Mouse (Mus musculus) adrenal gland, postnatal 10 days (tissue): ENCODE data around the gene Lrrc25. TPM values are rescaled to one million over a fixed set of nuclear protein-coding genes. Genes with fewer than 3 reads are reported as not detected.
A peak's percentile ranks its signal among the peaks of the same experiment; 100 is the strongest.
"Not testable (repeated sequence)": the region's sequence is repeated elsewhere in the genome, so short reads cannot be mapped to it uniquely, and the experiment has no call there.

ENCODE experiments used
- DNase-seq: peaks from one replicate; pipeline ENCODE4 v3.0.0; 2021; ENCODE audit warnings: mixed read lengths
- long read RNA-seq, 2 experiments: library from polyadenylated mRNA; stranded (forward); transcript quantifications; one replicate each; pipeline ENCODE4 v2.0.0; 2021
- total RNA-seq, 2 experiments: library from RNA; stranded (reverse); gene quantifications; 2 replicates each; pipeline ENCODE4 v1.2.3; 2021

Lrrc25 gene
- total RNA-seq = 1 to 10 TPM; 3.3 to 3.6 TPM
- long read RNA-seq, experiment 1, partial matches to known transcripts = 1 of 1 reads
- long read RNA-seq, experiment 1, other reads (novel, unspliced or antisense) = 0 of 1 reads
- long read RNA-seq, experiment 2, partial matches to known transcripts = 0 of 2 reads
- long read RNA-seq, experiment 2, other reads (novel, unspliced or antisense) = 0 of 2 reads

DNA sequence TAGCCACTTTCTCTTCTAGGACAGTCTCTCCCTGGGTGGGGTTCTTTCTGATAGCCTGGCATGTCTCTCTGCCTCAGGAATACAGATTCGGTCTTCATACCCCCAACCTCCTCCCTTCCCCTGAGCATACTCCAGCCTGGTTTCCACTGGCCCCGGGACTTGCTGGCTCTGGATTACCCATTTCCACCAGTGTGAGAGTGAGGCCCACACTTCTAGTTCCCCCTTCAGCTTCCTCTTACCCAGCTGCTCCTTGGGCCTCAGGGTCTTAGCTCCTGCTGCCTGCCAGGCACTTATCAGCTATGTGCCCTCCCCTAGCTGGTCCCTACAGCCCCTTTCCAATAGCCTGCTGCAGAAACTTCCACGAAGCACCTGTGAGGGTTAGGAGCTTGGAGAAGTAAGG lies at the start of gene Lrrc25:
Lrrc25 (plus strand) TSS at position 262 of the 400 bp plus-strand sequence.
- DNase-seq = no peak

DNA sequence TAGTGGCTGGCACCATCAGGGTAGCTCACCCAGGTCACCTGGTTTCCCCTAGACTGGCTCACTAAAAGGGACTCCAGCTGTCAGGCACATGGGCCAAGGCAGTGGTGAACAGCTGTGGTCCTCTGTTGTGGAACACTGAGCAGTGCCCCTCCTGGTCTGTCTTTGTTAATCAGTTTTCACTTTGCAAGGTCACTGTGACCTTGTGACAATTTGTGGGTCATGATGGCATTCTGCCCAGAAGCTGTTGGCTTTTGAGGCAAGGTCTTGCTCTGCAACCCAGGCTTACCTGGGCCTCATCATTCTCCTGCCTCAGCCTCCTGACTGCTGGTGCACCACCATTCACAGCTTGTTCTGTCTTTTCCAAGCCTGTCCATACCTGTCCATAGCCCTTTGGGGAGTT lies 45.6 kb upstream of the Lrrc25 start:
- no peak for DNase-seq

- DNase-seq = no peak
Observed at GRCm38 (mm10) chr8:70570990-70571389, 45.0 kb upstream of the Lrrc25 start.

GRCm38 (mm10) chr8:70574302-70574701 lies 41.7 kb upstream of the Lrrc25 start:
- DNase-seq = no peak

DNA sequence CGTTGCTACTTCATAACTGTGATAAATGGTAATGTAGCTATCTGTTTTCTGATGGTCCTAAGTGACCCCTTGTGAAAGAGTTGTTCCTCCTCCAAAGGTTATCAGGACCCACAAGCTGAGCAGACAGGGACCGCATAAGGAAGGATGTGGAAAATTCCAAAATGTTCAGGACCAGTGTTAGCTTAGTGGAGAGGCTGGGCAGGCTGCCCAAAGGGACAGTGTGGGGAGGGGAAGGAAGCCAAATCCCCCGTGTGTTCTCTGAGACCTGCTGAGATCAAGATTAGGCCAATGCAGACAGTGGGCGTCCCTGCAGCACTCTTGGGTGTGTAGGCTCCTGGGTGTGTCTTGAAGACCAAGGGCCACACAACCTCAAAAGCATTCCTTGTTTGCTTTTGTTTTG lies 41.0 kb upstream of the Lrrc25 start:
- peak; percentile 70 for DNase-seq

GRCm38 (mm10) chr8:70577207-70577606 lies 38.7 kb upstream of the Lrrc25 start:
- DNase-seq = no peak

DNA sequence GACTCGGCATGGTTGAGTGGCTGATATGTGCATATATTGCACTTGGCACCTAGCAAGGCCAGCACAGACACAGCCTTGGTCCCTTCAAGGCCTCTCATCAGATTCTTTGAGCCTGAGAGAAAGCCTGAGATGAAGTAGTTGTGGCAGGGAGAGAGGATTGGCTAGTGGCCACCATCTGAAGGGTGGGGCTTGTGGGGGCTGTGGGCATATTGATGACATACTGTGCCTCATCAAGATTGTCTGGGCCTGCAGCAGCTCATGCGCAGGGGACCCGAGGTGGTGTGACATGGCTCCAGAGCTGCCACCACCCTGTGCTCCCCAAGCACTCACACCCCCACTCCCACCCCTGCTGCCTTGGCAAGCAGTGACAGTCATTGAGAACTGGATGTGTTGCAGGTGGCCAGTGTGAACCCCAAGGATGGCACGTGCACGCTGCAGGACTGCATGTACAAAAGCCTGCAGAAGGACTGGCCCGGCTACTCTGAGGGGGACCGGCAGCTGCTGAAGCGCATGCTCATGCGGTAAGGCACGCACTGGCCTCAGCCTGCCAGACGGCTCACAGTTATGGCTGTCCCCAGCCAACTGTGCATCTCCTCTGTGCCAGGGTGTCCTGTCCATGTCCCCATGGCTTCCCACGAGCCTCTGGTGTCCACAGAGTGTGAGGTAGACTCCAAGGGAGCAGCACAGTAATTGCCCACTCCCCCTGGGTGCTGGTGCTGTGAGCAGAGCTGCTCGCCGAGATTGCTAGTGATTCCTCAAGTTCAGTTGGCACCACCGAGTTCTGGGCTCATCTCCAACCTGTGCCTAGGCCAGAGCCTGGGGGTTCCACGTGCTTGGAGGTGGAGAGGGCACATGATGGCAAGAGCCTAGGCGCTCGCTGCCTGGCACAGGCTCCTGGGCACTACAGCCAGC lies 32.2 kb upstream of the Lrrc25 start:
- DNase-seq = peak; percentile 79

- DNase-seq = no peak
Observed at GRCm38 (mm10) chr8:70584606-70585257, 31.2 kb upstream of the Lrrc25 start.

- DNase-seq = peak; percentile 78
Observed at GRCm38 (mm10) chr8:70585258-70585652, 30.7 kb upstream of the Lrrc25 start.

DNA sequence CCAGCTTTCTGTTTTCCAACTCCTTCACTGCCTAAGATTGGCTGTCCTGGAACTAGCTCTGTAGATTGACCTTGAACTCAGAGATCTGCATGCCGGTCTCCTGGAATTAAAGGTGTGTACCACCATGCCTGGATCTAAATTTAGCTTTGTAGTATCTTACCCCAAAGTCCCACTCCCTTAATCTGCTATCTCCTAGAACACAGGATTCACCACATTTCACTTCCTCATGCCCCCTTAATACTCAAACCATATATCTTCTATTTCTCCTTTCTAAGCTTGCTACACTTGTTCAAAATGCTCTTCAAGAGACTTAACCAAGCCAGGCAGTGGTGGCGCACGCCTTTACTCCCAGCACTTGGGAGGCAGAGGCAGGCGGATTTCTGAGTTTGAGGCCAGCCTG lies 28.0 kb upstream of the Lrrc25 start:
- DNase-seq = not testable (repeated sequence)

- peak; percentile 67 for DNase-seq
Observed at GRCm38 (mm10) chr8:70591569-70591968, 24.4 kb upstream of the Lrrc25 start.

DNA sequence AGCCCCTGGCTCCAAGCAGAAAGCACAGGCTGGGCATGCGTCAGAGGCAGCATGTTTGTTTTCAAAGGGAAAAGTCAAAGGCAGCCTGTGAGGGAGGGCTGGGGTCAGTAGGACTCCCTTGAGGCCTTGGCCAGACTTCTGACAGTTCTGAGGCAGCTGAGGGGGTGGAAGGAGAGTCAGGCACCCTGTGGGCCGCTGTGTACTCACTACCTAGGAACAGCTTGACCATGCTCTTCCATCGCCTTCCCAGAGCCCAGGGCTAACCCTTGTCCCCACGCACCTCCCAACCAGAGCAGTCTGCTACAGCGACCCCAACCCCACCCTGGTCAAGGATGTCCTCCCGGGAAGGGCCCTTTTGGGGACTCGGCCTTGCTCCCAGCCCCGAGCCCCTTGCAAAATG lies 22.8 kb upstream of the Lrrc25 start:
- peak; percentile 71 for DNase-seq

DNA sequence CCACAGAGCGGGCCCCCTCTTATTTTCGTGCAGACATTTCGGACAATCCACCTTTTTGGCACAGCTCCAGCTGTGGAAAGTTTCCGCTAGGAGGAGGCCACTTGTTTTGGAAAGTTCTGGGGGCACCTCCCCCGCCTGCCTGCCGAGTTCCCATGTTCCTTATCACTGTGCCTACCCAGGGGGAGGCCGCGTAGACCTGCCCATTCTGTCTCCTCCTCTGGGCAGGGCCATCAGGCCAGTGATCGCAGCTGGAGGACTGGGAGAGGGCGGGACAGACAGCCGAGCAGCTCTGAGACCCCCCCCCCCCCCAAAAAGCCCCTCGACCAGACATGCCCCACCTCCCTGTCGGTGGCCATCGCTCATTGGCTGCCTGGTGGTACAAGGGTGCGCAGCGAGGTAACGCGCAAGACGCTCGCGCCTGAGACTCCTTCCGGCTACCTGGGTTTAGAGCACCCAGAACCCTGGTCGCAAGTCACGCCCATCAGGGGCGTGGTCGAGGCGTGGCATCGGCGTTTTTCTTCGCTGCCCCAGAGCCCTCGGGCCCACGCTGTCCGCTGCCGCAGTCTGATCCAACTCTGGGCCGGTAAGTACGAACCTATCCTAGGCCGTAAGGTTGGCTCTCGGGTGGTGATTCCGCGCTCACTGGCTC lies 21.9 kb upstream of the Lrrc25 start, which contains the start of gene Isyna1:
Isyna1 (plus strand) TSS at position 413 of the 649 bp plus-strand sequence.
- peak; percentile 95 for DNase-seq

DNA sequence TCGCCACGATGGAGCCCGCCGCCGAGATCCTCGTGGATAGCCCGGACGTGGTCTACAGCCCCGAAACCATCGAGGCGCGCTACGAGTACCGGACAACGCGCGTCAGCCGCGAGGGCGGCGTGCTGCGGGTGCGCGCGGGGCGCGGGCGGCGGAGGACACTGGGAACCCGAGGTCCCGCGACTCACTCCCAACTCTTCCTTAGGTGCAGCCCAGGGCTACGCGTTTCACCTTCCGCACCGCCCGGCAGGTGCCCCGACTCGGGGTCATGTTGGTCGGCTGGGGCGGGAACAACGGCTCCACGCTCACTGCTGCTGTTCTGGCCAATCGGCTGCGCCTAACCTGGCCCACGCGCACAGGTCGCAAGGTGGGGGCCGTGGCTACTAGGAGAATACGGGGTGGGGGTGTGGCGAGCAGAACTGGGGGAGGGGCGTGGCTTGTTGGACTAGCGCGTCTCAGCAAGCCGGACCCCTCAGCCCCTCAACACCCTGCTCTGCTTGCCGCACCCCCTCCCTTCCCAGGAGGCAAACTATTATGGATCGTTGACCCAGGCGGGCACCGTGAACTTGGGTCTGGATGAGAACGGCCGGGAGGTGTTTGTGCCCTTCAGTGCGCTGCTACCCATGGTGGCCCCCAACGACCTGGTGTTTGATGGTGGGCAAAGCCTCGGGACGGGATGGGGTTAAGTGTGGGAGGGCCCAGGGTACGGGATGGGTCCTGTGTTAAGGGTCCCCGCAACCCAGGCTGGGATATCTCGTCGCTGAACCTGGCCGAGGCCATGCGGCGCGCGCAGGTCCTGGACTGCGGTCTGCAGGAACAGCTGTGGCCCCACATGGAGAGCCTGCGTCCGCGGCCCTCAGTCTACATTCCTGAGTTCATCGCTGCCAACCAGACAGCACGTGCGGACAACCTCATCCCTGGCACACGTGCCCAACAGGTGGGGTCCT lies 21.1 kb upstream of the Lrrc25 start:
- DNase-seq = no peak

GRCm38 (mm10) chr8:70595811-70596210 lies 20.1 kb upstream of the Lrrc25 start:
- DNase-seq = no peak

DNA sequence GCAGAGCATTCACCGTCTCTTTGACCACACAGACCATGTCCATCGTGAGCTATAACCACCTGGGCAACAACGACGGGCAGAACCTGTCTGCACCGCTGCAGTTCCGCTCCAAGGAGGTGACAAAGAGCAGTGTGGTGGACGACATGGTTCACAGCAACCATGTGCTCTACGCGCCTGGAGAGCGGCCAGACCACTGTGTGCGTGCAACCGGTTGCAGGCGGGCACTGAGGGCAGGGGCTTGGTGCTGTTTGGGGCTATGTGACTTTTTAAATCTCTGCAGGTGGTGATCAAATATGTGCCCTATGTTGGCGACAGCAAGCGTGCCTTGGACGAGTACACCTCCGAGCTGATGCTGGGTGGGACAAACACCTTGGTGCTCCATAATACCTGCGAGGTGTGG lies 19.7 kb upstream of the Lrrc25 start:
- no peak for DNase-seq

GRCm38 (mm10) chr8:70596775-70597416 lies 19.1 kb upstream of the Lrrc25 start:
- DNase-seq = no peak

GRCm38 (mm10) chr8:70597417-70598272 lies 18.3 kb upstream of the Lrrc25 start:
- no peak for DNase-seq

GRCm38 (mm10) chr8:70598283-70598682 lies 17.7 kb upstream of the Lrrc25 start:
- peak; percentile 92 for DNase-seq

- DNase-seq = no peak
Observed at GRCm38 (mm10) chr8:70598722-70599121, 17.2 kb upstream of the Lrrc25 start.
